Mouse (Mus musculus) layer of hippocampus, adult 18-20 months (tissue): ENCODE measurements at regions not wholly inside any gene's neighbourhood (a gene's known extent, or its start where the extent isn't known, plus 50 kb on each side); places are given as distances from the start of the nearest gene placed in this dataset.

Source experiments
- DNase-seq, 2 experiments: peaks; one replicate each; pipeline ENCODE4 v3.0.0; 2022; ENCODE audit warnings: low spot score in 2 of 2

DNA sequence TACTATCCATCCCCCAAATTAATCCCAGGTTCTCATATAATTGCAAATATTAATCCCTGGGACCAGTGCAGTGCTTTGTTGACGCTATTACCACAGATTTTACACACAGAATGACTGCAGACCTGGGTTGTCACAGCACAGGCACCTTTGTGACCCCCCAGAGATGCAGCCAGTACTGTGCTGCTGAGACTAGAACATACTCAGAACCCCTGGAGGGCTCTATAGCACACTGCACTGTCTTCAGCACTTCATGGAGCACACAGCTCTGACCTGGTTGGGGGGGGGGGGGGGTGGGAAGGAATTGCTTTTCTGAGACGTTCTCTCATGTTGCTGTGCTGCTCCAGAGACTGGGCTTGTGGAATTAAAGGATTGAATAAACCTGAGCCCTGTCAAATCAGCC, 154.9 kb upstream of the Gm34302 start:
- no peak for DNase-seq

DNA sequence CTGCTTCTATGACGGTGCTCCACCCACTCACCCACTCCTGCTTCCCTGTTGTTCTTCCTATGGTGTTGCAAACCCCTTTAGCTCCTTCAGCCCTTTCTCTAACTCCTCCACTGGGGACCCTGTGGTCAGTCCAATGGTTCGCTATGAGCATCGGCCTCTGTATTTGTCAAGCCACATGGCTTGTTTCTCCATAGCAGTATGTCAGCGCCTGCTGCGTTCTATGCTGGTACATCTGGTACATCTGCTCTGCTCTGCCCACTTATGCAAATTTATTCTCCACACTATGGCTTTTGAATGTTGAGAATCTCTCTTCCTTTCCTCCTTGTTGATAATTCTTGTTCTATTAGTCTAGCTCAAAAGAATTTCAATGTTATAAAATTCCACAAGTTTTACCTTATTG, 154.2 kb upstream of the Gm34302 start:
- peak; percentile 8 to 34 for DNase-seq

DNA sequence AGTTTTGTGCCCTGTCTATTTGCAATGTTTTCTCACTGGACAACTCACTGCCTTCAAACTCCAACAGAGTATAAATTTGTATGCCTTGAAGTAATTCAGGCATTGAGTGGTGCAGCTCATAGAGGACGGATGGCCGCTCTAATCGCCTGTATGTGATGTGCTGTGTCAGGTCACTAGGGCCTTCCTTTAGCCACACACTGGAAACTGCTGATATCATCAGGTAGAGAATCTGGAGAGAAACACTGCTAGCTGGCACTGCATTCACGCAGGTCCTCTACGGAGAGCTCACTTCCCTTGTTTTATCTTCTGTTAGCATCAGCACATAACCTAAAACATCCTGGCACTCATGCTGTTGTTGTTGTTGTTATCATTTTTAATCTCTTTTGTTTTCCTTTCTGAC, 144.0 kb upstream of the Gm34302 start:
- no peak for DNase-seq

DNA sequence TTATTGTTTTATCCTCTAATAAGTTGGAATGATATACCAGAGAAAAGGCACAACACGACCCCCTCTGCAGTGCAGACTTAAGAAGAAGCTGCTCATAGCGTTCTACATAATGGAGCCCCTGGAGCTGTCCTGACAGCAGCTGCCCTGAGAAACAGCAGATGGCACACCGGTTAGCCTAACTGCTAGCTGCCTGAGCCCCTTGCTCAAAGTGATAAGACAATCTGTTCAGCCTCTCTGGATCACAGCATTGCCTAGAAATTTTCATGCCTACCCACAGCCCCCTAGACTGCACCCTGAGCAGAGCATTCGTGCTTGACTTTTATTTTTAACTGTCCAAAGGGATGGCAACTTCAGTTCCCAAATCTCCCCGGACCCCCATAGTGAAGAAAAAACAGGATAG, 132.4 kb upstream of the Gm34302 start:
- DNase-seq: peak in 1 of 2 experiments; percentile 16

DNA sequence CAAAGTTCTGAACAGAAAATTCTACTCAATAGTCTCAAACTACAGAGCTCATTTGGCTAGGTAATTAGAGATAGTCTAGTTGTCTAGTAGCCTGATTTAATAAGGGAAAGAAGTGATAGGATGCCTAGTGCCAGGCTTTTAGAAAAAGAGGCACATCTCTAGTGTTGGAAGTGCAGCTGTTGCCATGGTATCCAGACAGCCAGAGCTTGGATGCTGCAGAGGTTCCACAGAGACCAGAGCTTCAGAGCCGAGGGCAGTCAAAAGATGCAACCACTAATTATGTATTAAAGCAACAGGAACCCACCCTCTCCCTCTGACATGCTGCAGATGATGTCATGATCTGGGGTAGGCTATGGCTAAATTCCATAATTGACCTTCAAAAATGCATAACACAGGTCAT, 130.0 kb upstream of the Gm34302 start:
- no peak for DNase-seq

DNA sequence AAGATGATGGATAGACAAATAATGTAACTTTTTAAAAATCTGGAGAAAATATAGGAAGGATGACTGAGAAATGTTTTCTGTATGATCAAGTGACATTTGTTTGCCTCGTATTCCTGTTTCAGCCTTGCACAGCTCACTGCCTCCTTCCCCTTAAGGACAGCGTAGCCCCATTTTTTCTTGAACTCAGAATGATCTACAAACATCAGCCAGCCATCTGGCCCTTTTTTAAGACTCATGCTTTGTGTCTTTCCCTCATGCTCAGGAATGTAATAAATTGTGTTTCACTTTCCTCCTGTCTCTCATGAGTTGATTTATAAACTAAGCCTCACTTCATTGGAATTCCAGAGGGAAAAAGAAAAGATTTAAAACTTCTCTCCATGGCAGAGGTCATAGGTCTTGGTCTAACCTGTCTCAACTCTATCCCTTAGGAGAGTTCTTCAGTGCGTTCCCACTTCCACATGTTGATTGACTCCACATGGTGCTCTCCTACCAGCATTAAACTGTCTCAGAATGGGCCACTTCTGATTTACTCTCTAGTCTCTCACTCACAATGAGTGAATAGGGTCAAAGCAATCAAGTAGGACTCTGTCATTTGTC, 129.2 kb upstream of the Gm34302 start:
- DNase-seq: no peak

DNA sequence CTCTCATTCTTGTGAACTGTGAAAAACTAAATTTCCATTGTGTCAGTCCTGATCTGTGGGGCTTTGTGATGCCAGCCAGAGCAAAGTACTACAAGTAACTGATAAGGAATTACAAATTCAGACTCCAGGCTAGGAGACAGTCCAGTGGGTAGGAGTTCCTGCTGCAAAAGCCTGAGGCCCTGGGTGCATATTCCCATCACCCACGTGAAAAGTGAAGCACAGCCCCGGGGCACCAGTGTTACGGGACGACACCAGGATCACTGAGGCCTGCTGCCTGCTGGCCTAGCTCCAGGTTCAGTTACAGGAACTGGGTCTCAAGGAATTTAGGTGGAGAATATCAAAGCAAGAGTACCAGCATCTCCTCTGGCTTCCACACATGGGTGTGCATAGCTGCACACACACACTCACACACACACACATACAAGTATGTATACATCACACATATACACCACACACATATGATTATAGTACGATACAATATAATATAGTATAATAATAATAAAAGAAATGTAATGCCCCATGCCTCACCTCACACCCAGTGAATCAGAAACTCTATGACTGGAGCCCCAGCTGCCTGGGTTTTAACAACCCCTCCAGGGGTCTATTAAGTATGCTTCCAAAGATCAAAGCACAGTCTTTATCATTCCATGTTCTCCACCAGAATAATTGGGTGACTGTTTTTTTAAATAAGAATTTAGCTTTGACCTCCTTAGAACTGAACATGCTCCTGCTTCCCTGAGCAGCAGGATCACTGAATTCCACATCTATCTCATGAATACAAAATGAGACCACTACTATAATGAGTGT, 126.6 kb upstream of the Gm34302 start:
- DNase-seq: no peak

DNA sequence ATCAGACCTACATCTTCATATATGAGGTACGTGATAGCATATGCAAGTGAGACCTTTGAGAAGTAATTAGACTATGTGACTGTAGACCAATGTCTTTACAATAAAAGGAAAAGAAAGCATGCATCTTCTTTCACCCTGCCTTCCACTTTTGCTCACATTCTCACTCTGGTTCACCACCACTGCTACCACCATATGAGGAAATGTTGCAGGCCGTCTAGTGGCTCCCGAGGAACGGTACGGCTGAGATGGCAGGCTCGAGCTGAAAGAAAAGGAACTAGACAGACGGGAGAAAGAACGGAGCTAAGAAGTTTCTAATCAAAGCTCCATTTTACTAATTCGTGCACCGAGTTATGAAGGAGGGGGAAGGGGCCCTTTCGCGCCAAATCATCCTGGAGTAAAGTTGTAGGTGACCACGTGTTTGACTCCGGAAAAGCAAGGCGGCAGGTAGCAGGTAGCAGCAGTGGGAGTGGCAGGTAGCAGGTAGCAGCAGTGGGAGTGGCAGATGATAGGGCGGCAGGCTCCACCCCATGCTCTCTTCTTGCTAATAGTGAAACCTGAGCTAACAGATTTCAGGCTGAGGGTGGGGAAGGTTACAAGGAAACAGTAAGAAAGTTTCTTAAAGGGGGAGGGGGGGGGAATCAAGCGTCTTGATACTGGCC, 125.9 kb upstream of the Gm34302 start:
- no peak for DNase-seq

DNA sequence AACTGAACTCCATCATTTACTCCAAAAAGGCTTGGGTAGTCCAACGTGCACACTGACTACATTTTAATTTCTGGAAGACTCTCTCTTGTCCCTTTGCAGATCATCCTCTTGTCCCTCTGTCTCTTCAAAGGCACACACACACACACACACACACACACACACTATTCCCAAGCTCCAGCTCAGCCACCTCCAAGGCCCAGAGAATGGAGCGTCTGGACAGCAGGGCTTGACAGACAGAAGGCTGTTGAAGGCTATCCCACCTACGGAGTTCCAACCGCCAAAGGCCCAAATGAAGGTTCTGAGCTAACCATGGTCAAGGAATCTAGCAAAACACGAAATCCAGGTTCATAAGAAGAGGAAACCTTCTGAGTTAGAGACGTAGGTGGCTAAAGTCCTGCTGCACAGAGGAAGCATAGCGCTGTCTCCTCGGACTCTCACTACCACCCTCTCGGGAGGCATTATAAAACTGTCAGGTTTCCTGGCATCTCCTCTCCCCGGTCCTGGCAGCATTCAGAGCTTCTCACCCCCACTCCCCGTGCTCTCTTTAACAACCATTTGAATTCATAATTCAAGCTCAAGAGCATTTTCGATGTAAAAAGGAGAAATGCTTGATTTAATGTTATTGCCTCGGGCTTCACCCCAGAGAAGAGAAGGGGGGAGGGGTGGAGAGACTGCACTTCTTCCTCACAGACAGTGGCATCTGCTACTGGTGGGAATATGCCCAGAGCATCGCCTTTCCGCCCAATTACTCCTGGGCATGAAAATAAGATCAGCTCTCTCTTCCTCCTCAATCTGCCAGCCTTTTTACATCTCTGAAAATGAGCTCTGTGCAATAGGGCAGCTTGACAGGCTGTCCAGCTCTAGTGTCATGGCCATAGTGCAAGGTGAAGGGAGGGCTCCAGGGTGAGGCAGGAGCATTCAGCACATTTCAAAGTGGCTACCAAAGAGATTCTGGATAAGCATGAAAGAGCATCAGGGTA, 99.3 kb upstream of the Gm34302 start:
- DNase-seq: peak in 1 of 2 experiments; percentile 17

DNA sequence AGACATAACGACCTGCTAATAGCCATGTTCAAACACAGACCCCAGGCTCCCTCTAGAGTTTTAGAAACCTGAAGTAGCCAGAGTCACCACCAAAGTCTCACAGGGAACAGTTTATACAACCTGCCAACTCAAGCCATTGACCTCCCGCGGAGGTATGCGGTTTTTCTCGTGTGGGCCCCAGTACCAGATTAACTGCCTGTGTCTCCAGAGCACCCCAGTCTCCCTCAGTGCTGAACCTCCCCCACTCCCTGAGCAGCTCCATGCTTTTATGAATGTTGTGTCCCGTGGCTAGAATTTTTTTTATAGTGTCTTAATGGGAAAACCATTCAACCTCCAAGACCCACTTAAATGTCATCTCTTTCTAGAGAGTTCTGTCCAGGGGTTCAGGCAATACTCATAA, 98.5 kb upstream of the Gm34302 start:
- no peak for DNase-seq

DNA sequence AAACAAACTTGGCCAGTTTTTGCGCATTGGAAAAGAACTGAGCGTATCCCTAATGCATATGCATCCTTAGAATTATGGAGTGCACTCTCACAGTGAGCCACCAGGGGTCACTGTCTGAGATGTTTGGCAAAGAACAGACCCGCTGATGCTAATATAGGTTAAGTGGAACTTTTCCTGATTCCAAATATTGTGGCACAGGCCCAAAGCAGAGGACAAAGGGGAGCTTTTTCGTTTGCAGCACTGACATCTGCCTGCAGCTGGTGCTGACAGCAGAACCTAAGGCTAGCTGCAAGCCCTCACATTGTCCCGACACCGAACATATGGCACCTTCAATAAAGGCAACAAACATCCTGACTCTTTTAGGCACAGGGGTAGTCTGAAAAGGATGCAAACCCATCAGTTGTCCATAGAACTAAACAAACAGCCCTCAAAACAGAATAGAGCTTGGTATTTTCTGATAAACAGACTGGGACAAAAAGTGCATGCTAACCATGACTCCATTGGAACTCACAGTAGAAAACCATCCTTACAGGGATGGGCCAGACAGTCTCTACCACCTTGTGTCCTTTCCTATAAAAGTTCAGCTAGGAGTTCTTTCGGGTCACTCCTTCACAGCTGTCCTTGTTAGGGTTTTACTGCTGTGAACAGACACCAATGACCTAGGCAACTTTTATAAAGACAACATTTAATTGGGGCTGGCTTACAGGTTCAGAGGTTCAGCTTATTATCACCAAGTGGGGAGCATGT, 87.1 kb upstream of the Gm34302 start:
- peak; percentile 54 to 89 for DNase-seq

DNA sequence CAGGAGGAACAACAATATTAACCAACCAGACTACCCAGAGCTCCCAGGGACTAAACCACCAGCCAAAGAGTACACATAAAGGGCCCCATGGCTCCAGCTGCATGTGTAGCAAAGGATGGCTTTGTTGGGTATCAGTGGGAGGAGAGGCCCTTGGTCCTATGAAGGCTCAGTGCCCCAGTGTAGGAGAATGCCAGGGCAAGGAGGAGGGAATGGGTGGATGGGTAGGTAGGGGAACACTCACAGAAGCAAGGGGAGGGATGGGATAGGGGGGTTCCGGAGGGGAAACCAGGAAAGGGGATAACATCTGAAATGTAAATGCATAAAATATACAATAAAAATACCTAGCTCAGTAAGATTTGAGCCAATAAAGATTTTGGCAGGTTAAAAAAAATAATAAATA, 86.4 kb upstream of the Gm34302 start:
- no peak for DNase-seq

DNA sequence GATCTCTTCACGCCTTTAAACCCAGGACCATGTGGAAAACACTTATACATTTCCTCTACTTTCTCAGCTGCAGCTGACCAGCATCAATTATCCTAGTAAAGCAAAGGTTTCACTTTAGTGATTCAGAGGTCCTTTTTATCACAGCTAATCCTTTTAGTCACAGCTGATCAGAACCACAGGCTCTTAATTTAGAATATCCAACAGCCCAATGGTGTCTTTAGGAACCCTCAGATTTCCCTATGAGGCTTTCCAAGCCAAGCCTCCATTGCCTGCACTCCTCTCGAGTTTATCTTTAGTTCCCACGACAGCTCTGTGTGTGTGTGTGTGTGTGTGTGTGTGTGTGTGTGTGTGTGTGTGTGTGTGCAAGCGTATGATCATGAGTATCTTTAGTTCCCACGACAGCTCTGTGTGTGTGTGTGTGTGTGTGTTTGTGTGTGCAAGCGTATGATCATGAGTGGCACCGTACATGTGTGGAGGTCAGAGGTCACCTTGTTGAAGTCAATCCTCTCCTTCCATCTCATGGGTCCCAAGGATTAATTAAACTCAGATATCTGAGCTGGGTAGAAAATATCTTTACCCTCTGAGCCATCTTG, 85.4 kb upstream of the Gm34302 start:
- no peak for DNase-seq

DNA sequence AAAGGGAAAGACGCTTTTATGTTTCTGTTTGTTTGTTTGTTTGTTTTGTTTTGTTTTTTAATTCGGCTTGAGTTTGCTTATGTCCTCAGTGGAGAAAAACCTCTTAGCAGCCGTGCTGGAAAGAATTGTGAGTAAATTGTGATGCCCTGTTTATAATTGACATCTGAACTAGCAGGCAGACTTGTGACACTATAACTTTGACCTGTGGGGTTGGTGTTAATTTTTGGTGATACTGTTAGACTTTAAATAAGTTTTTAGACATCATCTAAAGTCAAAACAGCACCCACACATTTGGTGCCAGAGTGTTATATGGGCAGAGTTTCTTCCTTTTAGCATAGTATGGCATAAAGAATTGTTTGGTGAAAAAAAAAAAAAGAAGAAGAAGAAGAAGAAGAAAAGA, 84.0 kb upstream of the Gm34302 start:
- DNase-seq: no peak

DNA sequence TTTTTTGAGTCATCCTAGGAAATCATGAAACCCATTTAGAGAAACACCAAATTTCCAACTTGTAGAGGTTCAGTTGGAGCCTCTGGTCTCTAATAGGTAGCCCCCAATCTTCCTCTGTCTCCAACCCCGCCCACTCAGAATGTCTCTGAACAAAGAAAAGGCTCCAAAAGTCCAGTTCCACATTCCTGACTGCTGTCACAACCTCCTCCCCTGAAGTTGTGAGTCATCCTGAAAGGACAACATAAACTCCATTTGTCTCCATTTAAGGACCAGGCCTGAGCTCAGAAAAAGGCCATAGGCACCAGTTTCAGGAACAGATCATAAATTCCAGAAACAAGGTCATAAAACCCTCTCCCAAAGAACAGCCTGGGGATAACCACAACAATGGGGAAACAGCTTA, 79.4 kb upstream of the Gm34302 start:
- no peak for DNase-seq

DNA sequence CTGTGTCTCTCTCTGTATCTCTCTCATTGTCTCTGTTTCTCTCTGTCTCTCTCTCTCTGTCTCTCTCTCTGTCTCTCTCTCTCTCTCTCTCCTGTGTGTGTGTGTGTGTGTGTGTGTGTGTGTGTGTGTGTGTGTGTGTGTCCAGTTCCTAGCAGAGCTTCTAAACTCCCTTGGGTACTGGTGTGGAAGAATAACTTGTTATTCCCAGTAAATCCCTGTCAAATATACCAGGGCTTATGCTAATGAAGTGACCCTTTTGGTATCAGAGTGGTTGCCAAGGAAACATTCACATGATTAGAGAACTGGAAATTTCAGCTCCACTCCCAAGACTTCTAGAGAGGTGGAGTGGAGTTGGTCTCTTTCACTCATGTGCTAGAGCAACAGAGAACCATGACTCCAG, 78.9 kb upstream of the Gm34302 start:
- DNase-seq: no peak

DNA sequence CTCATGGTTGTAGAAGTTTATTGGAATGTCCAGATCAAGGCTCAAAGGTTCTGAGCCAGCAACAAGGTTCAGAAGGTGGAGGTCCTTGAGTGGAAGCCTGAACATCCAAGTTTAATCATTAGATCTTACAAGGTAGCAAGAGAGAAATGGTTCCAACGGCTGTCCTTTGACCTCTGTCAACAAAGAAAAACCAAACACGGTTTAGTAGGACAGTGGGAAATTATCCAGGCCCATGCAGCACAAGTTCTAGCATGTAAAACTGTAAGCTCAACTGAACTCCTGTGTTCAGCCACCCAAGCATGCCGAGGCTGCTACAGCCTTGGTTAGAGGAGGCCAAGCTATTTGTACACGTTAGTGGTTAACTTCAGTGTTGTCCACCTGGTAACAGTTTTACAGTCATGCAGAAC, 77.1 kb upstream of the Gm34302 start:
- no peak for DNase-seq

DNA sequence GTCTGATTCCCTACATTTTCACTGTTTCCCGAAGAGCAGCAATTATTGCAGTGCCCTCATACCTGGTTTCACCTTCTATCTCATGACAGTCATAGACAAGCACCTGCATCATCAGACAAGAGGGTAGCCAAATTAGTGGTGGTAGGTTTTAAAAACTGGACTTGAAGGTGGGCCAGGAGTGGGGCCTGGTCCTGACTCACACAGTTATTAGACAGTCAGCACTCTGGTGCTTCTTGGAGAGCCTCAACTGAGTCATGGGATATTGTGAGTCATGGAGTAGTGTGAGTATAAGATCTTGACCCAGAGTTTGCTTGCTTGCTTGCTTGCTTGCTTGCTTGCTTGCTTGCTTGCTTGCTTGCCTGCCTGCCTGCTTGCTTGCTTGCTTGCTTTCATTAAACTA, 73.1 kb upstream of the Gm34302 start:
- no peak for DNase-seq

DNA sequence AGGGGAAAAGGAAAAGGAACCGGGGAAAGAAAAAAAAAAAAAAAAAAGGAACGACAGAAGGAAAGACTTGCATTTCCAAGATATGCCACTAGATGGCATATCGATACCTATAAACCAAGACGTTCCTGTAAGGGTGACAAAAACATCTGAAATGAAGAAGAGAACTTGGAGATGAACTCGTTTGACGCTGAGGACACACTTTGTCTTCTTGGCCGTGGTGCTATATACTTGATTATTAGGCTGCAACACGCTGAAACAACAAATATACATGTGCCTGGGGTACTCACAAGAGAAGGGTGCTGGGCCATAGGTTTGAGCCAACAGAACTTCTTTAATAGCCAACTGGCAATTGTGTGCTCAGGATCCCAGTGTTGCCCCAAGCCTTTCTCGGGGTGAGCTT, 71.2 kb upstream of the Gm34302 start:
- peak in 1 of 2 experiments; percentile 69 for DNase-seq

DNA sequence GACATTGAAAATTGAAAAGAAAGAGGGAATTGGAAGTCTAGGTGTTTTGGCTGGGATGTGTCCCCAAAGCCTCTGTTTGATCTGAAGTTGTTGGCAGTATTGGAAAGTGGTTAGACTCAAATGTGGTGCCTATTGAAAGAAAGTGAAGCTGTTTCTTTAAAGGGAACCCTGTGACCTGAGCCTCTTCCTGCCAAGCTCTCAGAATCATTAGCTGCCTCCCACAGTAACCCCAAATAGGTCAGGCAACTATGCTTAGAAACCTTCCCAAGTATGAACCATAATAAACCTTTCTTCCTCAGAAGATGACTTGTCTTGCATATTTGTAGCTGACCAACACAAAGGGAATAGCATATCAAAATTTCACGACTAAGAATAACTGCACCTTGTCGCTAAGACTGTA, 69.7 kb upstream of the Gm34302 start:
- no peak for DNase-seq
